In genomic region chr11:114829499-114830432, GRCm38 (mm10) we compare ENCODE assay signal across 7 mouse cellular contexts. TPM values are rescaled to one million over a fixed set of nuclear protein-coding genes. Genes with fewer than 3 reads are reported as not detected.
DNase-seq lines count a peak whose midpoint lies in the region; ATAC-seq lines count a peak whose summit lies in the region.

No protein-coding gene starts in this region.

- peak overlapping the region; percentile 52 for H3K4me2 ChIP-seq in embryonic facial prominence, embryonic 12.5 days (replicated peaks)
- peak overlapping the region; percentile 81 for H3K4me2 ChIP-seq in heart, embryonic 12.5 days
- H3K4me2 ChIP-seq in kidney, embryonic 15.5 days: peak overlapping the region; percentile 56

- DNase-seq in lung, postnatal 14 days: peak; percentile 63
- peak; percentile 84 for DNase-seq in retina, postnatal 1 day
- no peak for DNase-seq in frontal cortex, postnatal 25 days (ENCODE audit: low spot score in 2 of 2)

- 4% methylated on average over 24 of the region's 24 CpGs for WGBS in embryonic facial prominence, embryonic 12.5 days
- WGBS in heart, embryonic 12.5 days: 3% methylated on average over 24 of the region's 24 CpGs
- whole genome bisulfite sequencing in kidney, embryonic 15.5 days: 5% methylated on average over 24 of the region's 24 CpGs

- H3K9me3 ChIP-seq in embryonic facial prominence, embryonic 12.5 days: no peaks in the 10 kb centered on the region
- H3K9me3 ChIP-seq in heart, embryonic 12.5 days (replicated peaks): no peaks in the 10 kb centered on the region
- H3K9me3 ChIP-seq in kidney, embryonic 15.5 days (replicated peaks): no peaks in the 10 kb centered on the region

- peak overlapping the region; percentile 94 for H3K27ac ChIP-seq in embryonic facial prominence, embryonic 12.5 days
- peak overlapping the region; percentile 97 for H3K27ac ChIP-seq in heart, embryonic 12.5 days (ENCODE audit: poor library complexity, severe bottlenecking)
- H3K27ac ChIP-seq in kidney, embryonic 15.5 days: peak overlapping the region; percentile 95

- ATAC-seq in cerebellum, adult (ENCODE audit: insufficient number of reproducible peaks, low FRiP score, low TSS enrichment): peak; percentile 92
- ATAC-seq in embryonic facial prominence, embryonic 12.5 days (ENCODE audit: insufficient number of reproducible peaks, insufficient read depth, low FRiP score, low TSS enrichment): peak; percentile 88
- peak; percentile 85 for ATAC-seq in heart, embryonic 12.5 days (ENCODE audit: insufficient number of reproducible peaks, low FRiP score)
- peak; percentile 89 for ATAC-seq in kidney, embryonic 15.5 days (replicated peaks; ENCODE audit: low FRiP score)

- H3K4me3 ChIP-seq in embryonic facial prominence, embryonic 12.5 days: peak overlapping the region; percentile 23; the same call in 1 of the 2 replicates
- H3K4me3 ChIP-seq in heart, embryonic 12.5 days: peak overlapping the region; percentile 42
- peak overlapping the region; percentile 28 for H3K4me3 ChIP-seq in kidney, embryonic 15.5 days (replicated peaks)

- H3K27me3 ChIP-seq in embryonic facial prominence, embryonic 12.5 days: no peaks in the 10 kb centered on the region
- no peaks in the 10 kb centered on the region for H3K27me3 ChIP-seq in heart, embryonic 12.5 days (replicated peaks)
- no peaks in the 10 kb centered on the region for H3K27me3 ChIP-seq in kidney, embryonic 15.5 days

- H3K4me1 ChIP-seq in embryonic facial prominence, embryonic 12.5 days: peaks cover 20% of the 10 kb centered on the region
- H3K4me1 ChIP-seq in heart, embryonic 12.5 days (replicated peaks): peaks cover 46% of the 10 kb centered on the region
- peaks cover 56% of the 10 kb centered on the region for H3K4me1 ChIP-seq in kidney, embryonic 15.5 days

- H3K9ac ChIP-seq in embryonic facial prominence, embryonic 12.5 days: peak overlapping the region; percentile 49; the same call in 1 of the 2 replicates
- peak overlapping the region; percentile 68 for H3K9ac ChIP-seq in heart, embryonic 12.5 days
- H3K9ac ChIP-seq in kidney, embryonic 15.5 days: peak overlapping the region; percentile 23

- no peaks in the 10 kb centered on the region for H3K36me3 ChIP-seq in embryonic facial prominence, embryonic 12.5 days
- no peaks in the 10 kb centered on the region for H3K36me3 ChIP-seq in heart, embryonic 12.5 days
- H3K36me3 ChIP-seq in kidney, embryonic 15.5 days: no peaks in the 10 kb centered on the region

RNA-seq across cellular contexts. Expression of gene Gprc5c, which starts 21.2 kb away (rescaled TPM):
- polyA plus RNA-seq in embryonic facial prominence, embryonic 12.5 days (2016; fragmentation: Nextera tagmentation; extraction: Ambion mirVana): 55.7 and 56.3 TPM in 2 replicates
- polyA plus RNA-seq in heart, embryonic 12.5 days (2016; fragmentation: Nextera tagmentation; extraction: Ambion mirVana): 26.6 and 26.7 TPM in 2 replicates
- polyA plus RNA-seq in kidney, embryonic 15.5 days (2015; fragmentation: Nextera tagmentation; extraction: Ambion mirVana): 119 TPM in 2 replicates

RNA-seq across cellular contexts. Expression of gene Gpr142, which starts 31.0 kb away (rescaled TPM):
- not detected in 2 replicates for polyA plus RNA-seq in embryonic facial prominence, embryonic 12.5 days (2016; fragmentation: Nextera tagmentation; extraction: Ambion mirVana)
- polyA plus RNA-seq in heart, embryonic 12.5 days (2016; fragmentation: Nextera tagmentation; extraction: Ambion mirVana): not detected in 2 replicates
- 0.14 TPM in 1 of 2 replicates, not detected in the other for polyA plus RNA-seq in kidney, embryonic 15.5 days (2015; fragmentation: Nextera tagmentation; extraction: Ambion mirVana)

RNA-seq across cellular contexts. Expression of gene Btbd17, which starts 34.0 kb away (rescaled TPM):
- 7.6 and 8.7 TPM in 2 replicates for polyA plus RNA-seq in embryonic facial prominence, embryonic 12.5 days (2016; fragmentation: Nextera tagmentation; extraction: Ambion mirVana)
- polyA plus RNA-seq in heart, embryonic 12.5 days (2016; fragmentation: Nextera tagmentation; extraction: Ambion mirVana): 0.18 TPM in 1 of 2 replicates, not detected in the other
- polyA plus RNA-seq in kidney, embryonic 15.5 days (2015; fragmentation: Nextera tagmentation; extraction: Ambion mirVana): 1.0 and 1.5 TPM in 2 replicates

Comparison
In these comparisons a context has a peak if more than half of its experiments do, and no peak if none do; other contexts are left out.
1. DNase-seq: peak in lung, postnatal 14 days (single experiment) and retina, postnatal 1 day (single experiment); none in frontal cortex, postnatal 25 days (0 of 2).
2. Peak in every context shown above with its lines, with median percentiles within 50 percentile points of each other: ATAC-seq, H3K27ac ChIP-seq, H3K4me2 ChIP-seq, H3K4me3 ChIP-seq and H3K9ac ChIP-seq.